Mouse (Mus musculus) spleen, adult 2 months (tissue): ENCODE measurements at regions not wholly inside any gene's neighbourhood (a gene's known extent, or its start where the extent isn't known, plus 50 kb on each side); places are given as distances from the start of the nearest gene placed in this dataset.

Experiments
- DNase-seq, 2 experiments: peaks; one replicate each; pipeline versions ENCODE4 v3.0.0 to v3.0.0-alpha.2; 2012 to 2021; ENCODE audit warnings: low spot score in 2 of 2, low read depth in 1 of 2
- H3K27ac ChIP-seq: fragments of 200-500 bp; 2 replicates; pipeline ENCODE4 v1.5.1; 2012; ENCODE audit warnings: low read length, inconsistent platforms; ENCODE audit not compliant: insufficient read depth
- H3K27me3 ChIP-seq: fragments of 200-500 bp; 2 replicates; pipeline ENCODE4 v1.6.1; 2012; ENCODE audit warnings: mild to moderate bottlenecking, moderate library complexity, low read length, inconsistent platforms; ENCODE audit not compliant: control insufficient read depth, insufficient read depth
- H3K36me3 ChIP-seq: fragments of 200-500 bp; 2 replicates; pipeline ENCODE4 v1.6.1; 2012; ENCODE audit warnings: mild to moderate bottlenecking, low read length, inconsistent platforms; ENCODE audit not compliant: control insufficient read depth, insufficient read depth
- H3K4me1 ChIP-seq: fragments of 200-500 bp; 2 replicates; pipeline ENCODE4 v1.6.1; 2011; ENCODE audit warnings: inconsistent platforms; ENCODE audit not compliant: control insufficient read depth, insufficient read depth, insufficient read length
- H3K4me3 ChIP-seq: fragments of 200-500 bp; 2 replicates; pipeline ENCODE4 v1.5.1; 2011; ENCODE audit warnings: mild to moderate bottlenecking, inconsistent platforms; ENCODE audit not compliant: insufficient read depth, insufficient read length; ENCODE audit errors: extremely low read depth
- CTCF ChIP-seq: fragments of 200-500 bp; IDR thresholded peaks from 2 replicates; pipeline ENCODE4 v1.5.1; 2011; ENCODE audit warnings: mild to moderate bottlenecking, inconsistent platforms; ENCODE audit not compliant: insufficient read depth, insufficient read length, insufficient replicate concordance; ENCODE audit errors: extremely low read depth
- POLR2A ChIP-seq: fragments of 200-500 bp; IDR thresholded peaks from 2 replicates; pipeline ENCODE4 v1.6.1; 2011; ENCODE audit warnings: low read depth, low read length, inconsistent platforms
- WGBS: fragments of 180-500 bp; shearing (Covaris S2); methylation state at CpG from one replicate; pipeline ENCODE4 v1.1.7; 2018; 5-methylcytosine and 5-hydroxymethylcytosine counted together

GRCm38 (mm10) chr4:106121306-106121705 is 194.7 kb upstream of the Usp24 start:
- H3K4me3 ChIP-seq = no peak overlapping the region
- no peaks in the 10 kb centered on the region for H3K4me1 ChIP-seq
- H3K27me3 ChIP-seq = no peaks in the 10 kb centered on the region
- TF ChIP-seq CTCF = no peak
- no peak for TF ChIP-seq POLR2A
- H3K36me3 ChIP-seq = no peaks in the 10 kb centered on the region
- 79% methylated on average over 1 of the region's 1 CpGs for WGBS
- no peak for DNase-seq
- H3K27ac ChIP-seq = no peak overlapping the region

DNA sequence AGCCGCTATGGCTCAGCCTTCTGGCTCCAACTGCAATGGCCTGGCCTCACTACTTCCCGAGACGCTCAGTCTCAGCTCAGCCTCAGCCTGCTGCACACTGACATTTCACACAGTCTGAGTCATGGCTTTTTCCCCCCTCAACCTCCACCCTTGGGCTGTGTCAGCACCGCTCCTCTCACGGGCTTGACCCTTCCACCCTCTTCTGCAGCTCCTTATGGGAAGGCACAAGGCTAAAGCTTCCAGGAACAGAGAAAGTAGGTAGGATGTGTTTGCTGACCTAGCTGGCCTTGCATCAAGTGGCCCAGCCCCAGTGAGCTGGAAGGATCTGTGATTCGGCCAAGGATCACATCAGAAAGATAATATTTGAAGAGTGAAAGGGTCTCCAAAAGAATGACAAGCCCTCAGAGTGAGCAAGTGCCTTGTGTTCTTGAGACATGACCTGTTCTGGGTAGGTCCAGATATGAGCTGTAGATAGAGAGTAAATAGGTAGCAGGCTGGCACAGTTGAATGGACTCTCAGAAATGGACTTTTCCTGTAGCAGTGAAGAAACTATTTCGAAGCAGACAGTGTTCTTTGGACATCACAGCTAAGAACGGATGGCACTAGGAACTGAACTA is 192.9 kb upstream of the Usp24 start:
- no peaks in the 10 kb centered on the region for H3K27me3 ChIP-seq
- 84% methylated on average over 8 of the region's 8 CpGs for WGBS
- no peaks in the 10 kb centered on the region for H3K36me3 ChIP-seq
- H3K4me1 ChIP-seq = no peaks in the 10 kb centered on the region
- H3K4me3 ChIP-seq = no peak overlapping the region
- TF ChIP-seq POLR2A (no peak), CTCF (no peak)
- H3K27ac ChIP-seq = no peak overlapping the region
- DNase-seq = no peak

DNA sequence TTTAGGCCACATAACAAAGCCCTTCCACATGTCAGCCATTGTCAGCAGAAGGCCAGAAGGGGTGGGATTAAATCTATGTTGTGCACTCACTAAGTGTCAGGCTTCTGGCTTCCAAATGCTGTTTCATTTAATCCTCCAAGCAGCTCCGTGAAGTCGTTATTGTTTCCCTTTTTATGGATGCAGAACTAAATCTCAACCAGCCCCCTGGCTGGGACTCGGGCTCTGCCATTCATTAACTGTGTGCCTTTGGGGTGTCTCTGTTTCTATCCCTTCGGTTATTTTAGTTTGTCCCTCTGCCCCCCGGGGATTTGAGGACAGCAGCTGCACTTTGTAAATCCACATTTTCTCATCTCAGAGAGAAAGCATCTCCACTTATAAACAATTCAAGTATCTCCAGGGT is 188.8 kb upstream of the Usp24 start:
- Histone ChIP-seq H3K4me3 (no peak overlapping the region), H3K36me3 (no peaks in the 10 kb centered on the region), H3K27ac (no peak overlapping the region), H3K4me1 (no peaks in the 10 kb centered on the region), H3K27me3 (no peaks in the 10 kb centered on the region)
- TF ChIP-seq CTCF (no peak), POLR2A (no peak)
- no peak for DNase-seq
- WGBS = 81% methylated on average over 5 of the region's 5 CpGs

- no peaks in the 10 kb centered on the region for H3K36me3 ChIP-seq
- H3K27ac ChIP-seq = no peak overlapping the region
- H3K27me3 ChIP-seq = no peaks in the 10 kb centered on the region
- TF ChIP-seq CTCF (no peak), POLR2A (no peak)
- no peak for DNase-seq
- 52% methylated on average over 7 of the region's 7 CpGs for WGBS
- H3K4me1 ChIP-seq = no peaks in the 10 kb centered on the region
- no peak overlapping the region for H3K4me3 ChIP-seq
Measured at GRCm38 (mm10) chr4:106127641-106128040, 188.4 kb upstream of the Usp24 start.

DNA sequence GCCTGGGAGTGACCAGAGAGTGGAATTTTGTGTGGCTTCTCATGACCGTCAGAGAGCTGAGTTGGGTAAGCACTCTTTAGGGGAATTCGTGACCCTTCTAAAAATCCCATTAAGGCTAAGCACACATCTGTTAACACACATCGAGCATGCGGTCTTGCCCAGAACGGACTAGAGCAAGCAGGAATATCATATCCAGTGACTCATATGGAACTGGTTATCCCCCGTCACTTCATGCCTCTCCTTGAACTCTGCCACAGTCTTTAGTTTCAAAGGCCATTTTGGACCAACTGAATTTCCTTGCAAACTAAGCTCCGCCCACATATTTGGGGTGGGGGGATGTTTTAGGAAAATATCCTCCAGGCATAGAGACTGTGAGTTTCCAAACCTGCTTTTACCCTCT is 186.7 kb upstream of the Usp24 start:
- Histone ChIP-seq H3K4me3 (no peak overlapping the region), H3K27ac (no peak overlapping the region), H3K4me1 (no peaks in the 10 kb centered on the region), H3K27me3 (no peaks in the 10 kb centered on the region), H3K36me3 (no peaks in the 10 kb centered on the region)
- no peak for DNase-seq
- 89% methylated on average over 7 of the region's 7 CpGs for WGBS
- TF ChIP-seq CTCF (no peak), POLR2A (no peak)

GRCm38 (mm10) chr4:106129803-106130202 is 186.2 kb upstream of the Usp24 start:
- Histone ChIP-seq H3K27me3 (no peaks in the 10 kb centered on the region), H3K4me3 (no peak overlapping the region), H3K36me3 (no peaks in the 10 kb centered on the region), H3K27ac (no peak overlapping the region), H3K4me1 (no peaks in the 10 kb centered on the region)
- no peak for DNase-seq
- 84% methylated on average over 2 of the region's 2 CpGs for WGBS
- TF ChIP-seq CTCF (no peak), POLR2A (no peak)

GRCm38 (mm10) chr4:106133746-106134730 is 182.0 kb upstream of the Usp24 start:
- no peak for DNase-seq
- Histone ChIP-seq H3K4me1 (no peaks in the 10 kb centered on the region), H3K4me3 (no peak overlapping the region), H3K36me3 (no peaks in the 10 kb centered on the region), H3K27ac (no peak overlapping the region), H3K27me3 (no peaks in the 10 kb centered on the region)
- WGBS = 80% methylated on average over 10 of the region's 10 CpGs
- no peak for TF ChIP-seq CTCF
